Mouse (Mus musculus) liver, adult 2 months (tissue): ENCODE results near the gene Atp6v1g2. TPM values are rescaled to one million over a fixed set of nuclear protein-coding genes. Genes with fewer than 3 reads are reported as not detected.

ENCODE experiments used
- DNase-seq: peaks from one replicate; pipeline ENCODE4 v3.0.0-alpha.2; 2011; ENCODE audit warnings: low read depth, low spot score; ENCODE audit errors: extremely low read depth
- H3K27ac ChIP-seq: fragments of 200-500 bp; replicated peaks from 2 replicates; pipeline ENCODE4 v1.5.1; 2012; ENCODE audit warnings: low read depth, mild to moderate bottlenecking, control low read depth, inconsistent platforms, low read length; ENCODE audit not compliant: insufficient read depth
- H3K27me3 ChIP-seq: fragments of 200-500 bp; 2 replicates; pipeline ENCODE4 v1.6.1; 2012; ENCODE audit warnings: mild to moderate bottlenecking, moderate library complexity, low read length, inconsistent platforms; ENCODE audit not compliant: control insufficient read depth, insufficient read depth
- H3K36me3 ChIP-seq: fragments of 200-500 bp; 2 replicates; pipeline ENCODE4 v1.6.1; 2012; ENCODE audit warnings: low read length, inconsistent platforms; ENCODE audit not compliant: control insufficient read depth, insufficient read depth
- H3K4me1 ChIP-seq: fragments of 200-500 bp; 2 replicates; pipeline ENCODE4 v1.6.1; 2011; ENCODE audit warnings: low read length; ENCODE audit not compliant: control insufficient read depth, insufficient read depth
- H3K4me3 ChIP-seq: fragments of 200-500 bp; 2 replicates; pipeline ENCODE4 v1.5.1; 2011; ENCODE audit warnings: low read depth, mild to moderate bottlenecking, control low read depth, low read length, moderate library complexity; ENCODE audit not compliant: insufficient read depth
- H3K79me2 ChIP-seq: fragments of 200-500 bp; 2 replicates; pipeline ENCODE4 v1.6.1; 2012; ENCODE audit warnings: inconsistent platforms, mild to moderate bottlenecking, low read length, moderate library complexity; ENCODE audit not compliant: control insufficient read depth, insufficient read depth
- H3K9ac ChIP-seq: fragments of 200-500 bp; 2 replicates; pipeline ENCODE4 v1.6.1; 2012; ENCODE audit warnings: low read depth, mild to moderate bottlenecking, control low read depth, inconsistent platforms, low read length
- CTCF ChIP-seq: fragments of 200-500 bp; IDR thresholded peaks from 2 replicates; pipeline ENCODE4 v1.5.1; 2011; ENCODE audit warnings: low read depth, low read length, control low read depth
- POLR2A ChIP-seq: fragments of 200-500 bp; IDR thresholded peaks from 2 replicates; pipeline ENCODE4 v1.6.1; 2011; ENCODE audit warnings: low read length, control low read depth; ENCODE audit not compliant: insufficient read depth; ENCODE audit errors: extremely low read depth
- WGBS: fragments of 180-500 bp; shearing (Covaris S2); methylation state at CpG from one replicate; pipeline ENCODE4 v1.1.7; 2018; 5-methylcytosine and 5-hydroxymethylcytosine counted together
- polyA plus RNA-seq: library from polyadenylated mRNA; depleted of rRNA; stranded (reverse); fragments of >200 nt; gene quantifications from 2 replicates; pipeline ENCODE4 v1.2.3, GENCODE M21; 2012
- total RNA-seq: library from RNA; depleted of rRNA; stranded (reverse); fragments of >200 nt; gene quantifications from 2 replicates; pipeline ENCODE4 v1.2.3, GENCODE M21; 2014

Gene Atp6v1g2
- total and polyA plus RNA-seq, 2 experiments = 0.28 to 1.6 TPM

- WGBS = 83% methylated on average over 3 of the region's 3 CpGs
- Histone ChIP-seq H3K36me3 (0 out of 2 replicates have a peak, but pooled peaks cover 2% of the 10 kb centered on the region), H3K9ac (no peak overlapping the region), H3K4me3 (no peak overlapping the region), H3K27ac (no peak overlapping the region), H3K27me3 (peaks cover 7% of the 10 kb centered on the region; the same call in 1 of the 2 replicates), H3K79me2 (no peaks in the 10 kb centered on the region), H3K4me1 (peaks cover 3% of the 10 kb centered on the region; the same call in 1 of the 2 replicates)
- DNase-seq = no peak
- TF ChIP-seq POLR2A (no peak), CTCF (no peak)
These were observed 38.8 kb downstream of the Atp6v1g2 start for GRCm38 (mm10) chr17:35272249-35272648.

GRCm38 (mm10) chr17:35274770-35275169 lies 41.3 kb downstream of the Atp6v1g2 start:
- Histone ChIP-seq H3K36me3 (no peaks in the 10 kb centered on the region), H3K4me1 (peaks cover 1% of the 10 kb centered on the region; the same call in 1 of the 2 replicates), H3K79me2 (no peaks in the 10 kb centered on the region), H3K9ac (no peak overlapping the region), H3K4me3 (no peak overlapping the region), H3K27ac (no peak overlapping the region), H3K27me3 (peaks cover 7% of the 10 kb centered on the region; the same call in 1 of the 2 replicates)
- DNase-seq = peak; percentile 43
- TF ChIP-seq POLR2A = no peak
- TF ChIP-seq CTCF = peak; percentile 95
- WGBS = 5% methylated on average over 11 of the region's 11 CpGs

DNA sequence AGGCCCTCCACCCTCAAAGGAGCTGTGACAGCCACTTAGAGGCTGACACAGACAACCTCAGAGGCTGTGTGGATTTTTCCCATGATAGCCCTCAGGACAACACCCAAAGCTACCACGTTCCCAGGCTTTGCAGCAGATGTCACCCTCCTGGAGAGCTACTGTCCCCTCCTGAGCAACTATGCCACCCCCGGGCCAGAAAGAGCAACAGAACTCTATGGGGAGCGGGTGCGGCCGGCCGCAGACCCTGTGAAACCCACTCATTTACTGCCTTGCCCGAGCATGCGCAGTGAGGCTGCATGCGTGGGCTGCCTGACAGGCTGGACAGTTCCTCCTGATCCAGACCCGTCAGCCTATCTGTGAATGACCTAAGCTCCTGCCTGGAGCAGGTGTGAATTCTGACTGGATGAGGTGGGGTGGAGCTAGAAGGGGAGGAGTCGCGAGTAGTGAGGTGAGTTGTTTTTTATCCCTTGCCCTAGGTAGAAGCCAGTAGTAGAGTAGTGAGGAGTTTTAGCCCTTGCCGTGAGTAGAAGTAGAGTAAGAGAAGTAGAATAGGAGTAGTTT lies 42.9 kb downstream of the Atp6v1g2 start:
- no peaks in the 10 kb centered on the region for H3K79me2 ChIP-seq
- WGBS = 25% methylated on average over 13 of the region's 13 CpGs
- DNase-seq = no peak

DNA sequence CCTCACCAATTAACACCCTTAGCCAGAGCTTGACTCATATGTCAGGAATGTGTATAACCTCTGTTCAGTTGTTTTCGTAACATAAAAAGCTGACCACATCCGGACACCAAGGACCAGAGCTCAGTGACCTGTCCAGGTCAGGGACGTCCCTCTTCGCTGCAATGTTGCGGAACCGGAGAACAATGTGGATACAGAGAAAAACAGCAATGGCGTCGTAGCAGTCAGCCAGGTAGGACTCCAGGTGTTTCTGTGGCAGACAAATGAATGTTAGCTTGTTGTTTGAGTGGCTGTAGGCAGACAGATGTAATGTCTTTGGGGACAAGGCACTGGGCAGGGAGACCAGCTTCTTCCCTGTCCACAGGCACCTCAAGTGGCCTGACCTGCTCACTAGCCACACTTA lies 44.6 kb downstream of the Atp6v1g2 start:
- WGBS = 72% methylated on average over 8 of the region's 8 CpGs
- Histone ChIP-seq H3K79me2 (no peaks in the 10 kb centered on the region), H3K27me3 (peaks cover 7% of the 10 kb centered on the region; the same call in 1 of the 2 replicates), H3K4me1 (peaks cover 1% of the 10 kb centered on the region; the same call in 1 of the 2 replicates), H3K9ac (no peak overlapping the region), H3K27ac (no peak overlapping the region), H3K36me3 (no peaks in the 10 kb centered on the region), H3K4me3 (no peak overlapping the region)
- no peak for DNase-seq
- TF ChIP-seq CTCF = no peak
- no peak for TF ChIP-seq POLR2A

More for the DNA sequence above, 42.9 kb downstream of the Atp6v1g2 start:
- H3K4me3 ChIP-seq = no peak overlapping the region
- H3K27ac ChIP-seq = no peak overlapping the region
- peaks cover 7% of the 10 kb centered on the region; the same call in 1 of the 2 replicates for H3K27me3 ChIP-seq
- TF ChIP-seq CTCF (no peak), POLR2A (no peak)
- no peaks in the 10 kb centered on the region for H3K36me3 ChIP-seq
- no peak overlapping the region for H3K9ac ChIP-seq
- peaks cover 1% of the 10 kb centered on the region; the same call in 1 of the 2 replicates for H3K4me1 ChIP-seq

DNA sequence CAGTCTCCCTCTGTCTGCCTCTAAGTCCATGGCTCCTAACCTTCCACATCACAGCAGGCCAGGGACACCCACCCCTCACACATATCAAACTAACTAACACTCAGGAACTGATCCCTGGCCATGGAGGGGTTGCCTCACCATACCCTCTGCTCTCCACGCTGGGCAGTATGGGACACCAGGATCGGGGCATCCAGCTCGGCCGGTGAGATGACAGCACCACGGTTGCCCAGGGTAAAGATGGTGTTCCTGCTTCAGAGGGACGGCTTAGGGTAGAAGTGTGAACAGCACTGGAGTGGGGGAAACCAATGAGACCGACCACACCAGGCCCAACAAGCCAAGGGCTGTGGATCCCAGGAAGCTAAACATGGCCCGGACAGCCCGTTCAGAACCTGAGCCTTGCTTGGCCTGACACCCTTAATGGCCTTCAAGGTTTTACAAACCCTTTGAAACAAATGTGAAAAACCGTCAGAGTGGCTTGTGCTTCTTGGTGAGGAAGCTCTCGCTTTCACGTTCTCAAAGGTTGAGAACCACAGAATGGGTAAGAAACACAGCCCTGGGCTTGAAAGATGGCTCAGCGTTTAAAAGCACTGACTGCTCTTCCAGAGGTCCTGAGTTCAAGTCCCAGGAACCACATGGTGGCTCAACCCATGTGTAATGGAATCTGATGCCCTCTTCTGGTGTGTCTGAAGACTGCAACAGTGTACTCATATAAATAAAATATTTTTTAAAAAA lies 45.7 kb downstream of the Atp6v1g2 start:
- peaks cover 7% of the 10 kb centered on the region; the same call in 1 of the 2 replicates for H3K27me3 ChIP-seq
- peaks cover 1% of the 10 kb centered on the region; the same call in 1 of the 2 replicates for H3K4me1 ChIP-seq
- H3K27ac ChIP-seq = no peak overlapping the region
- TF ChIP-seq CTCF (no peak), POLR2A (no peak)
- 93% methylated on average over 13 of the region's 13 CpGs for WGBS
- H3K36me3 ChIP-seq = no peaks in the 10 kb centered on the region
- no peak overlapping the region for H3K4me3 ChIP-seq
- no peak overlapping the region for H3K9ac ChIP-seq
- DNase-seq = no peak
- no peaks in the 10 kb centered on the region for H3K79me2 ChIP-seq
